Mouse (Mus musculus): ENCODE data around the gene Ltbp1.

Ltbp1 gene

DNA sequence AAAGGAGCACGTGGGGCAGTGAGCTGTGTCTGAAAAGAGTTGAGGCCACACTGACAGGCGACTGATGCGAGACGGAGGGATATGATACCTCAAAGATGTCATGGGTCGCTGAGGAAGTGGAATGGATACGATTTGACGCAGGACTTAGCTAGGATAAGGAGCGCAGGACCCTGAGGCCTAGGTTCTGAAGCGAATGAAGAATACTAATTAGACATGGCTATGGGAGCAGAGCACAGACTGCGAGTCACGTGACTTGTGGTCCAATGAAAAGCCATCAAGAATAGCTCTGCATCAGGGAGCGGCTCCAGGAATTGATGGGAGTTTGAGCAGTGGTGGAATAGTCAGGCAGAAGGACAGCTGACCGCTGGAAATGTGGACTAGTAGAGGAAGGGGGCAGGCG, 433.7 kb downstream of the Ltbp1 start:
- DNase-seq (ENCODE audit: low spot score), result no peak

- DNase-seq (ENCODE audit: low spot score), result no peak
Observed at GRCm38 (mm10) chr17:75440619-75441018, 435.3 kb downstream of the Ltbp1 start.

GRCm38 (mm10) chr17:75441260-75441830, 436.0 kb downstream of the Ltbp1 start:
- no peak for DNase-seq (ENCODE audit: low spot score)

Data from adipocyte (in vitro differentiated cells).